Mouse (Mus musculus): ENCODE data around the gene Meis1. TPM values are rescaled to one million over a fixed set of nuclear protein-coding genes. Genes with fewer than 3 reads are reported as not detected.

Gene Meis1
- polyA plus RNA-seq, 1 experiment from 2014 or later: 36.1 TPM

- Histone ChIP-seq H3K27ac (no peak overlapping the region), H3K4me3 (no peak overlapping the region), H3K4me1 (peaks cover 26% of the 10 kb centered on the region), H3K27me3 (ENCODE audit: poor library complexity, severe bottlenecking) (peaks cover 54% of the 10 kb centered on the region), H3K36me3 (replicated peaks) (peaks cover 10% of the 10 kb centered on the region), H3K9me3 (peaks cover 3% of the 10 kb centered on the region; the same call in 1 of the 2 replicates)
- DNase-seq (ENCODE audit: extremely low spot score, low spot score): no peak
- WGBS: 90% methylated on average over 5 of the region's 5 CpGs
Observed at GRCm38 (mm10) chr11:18923274-18923673, 95.5 kb downstream of the Meis1 start.

GRCm38 (mm10) chr11:18920651-18921050 is 98.1 kb downstream of the Meis1 start:
- H3K27ac ChIP-seq: no peak overlapping the region
- H3K36me3 ChIP-seq (replicated peaks): peaks cover 10% of the 10 kb centered on the region
- no peak overlapping the region for H3K4me3 ChIP-seq
- H3K9me3 ChIP-seq: peaks cover 3% of the 10 kb centered on the region; the same call in 1 of the 2 replicates
- DNase-seq (ENCODE audit: extremely low spot score, low spot score): no peak
- WGBS: 91% methylated on average over 3 of the region's 3 CpGs
- H3K4me1 ChIP-seq: peaks cover 42% of the 10 kb centered on the region
- peaks cover 73% of the 10 kb centered on the region for H3K27me3 ChIP-seq (ENCODE audit: poor library complexity, severe bottlenecking)

GRCm38 (mm10) chr11:18919162-18919762 is 99.5 kb downstream of the Meis1 start:
- peaks cover 44% of the 10 kb centered on the region for H3K4me1 ChIP-seq
- peaks cover 79% of the 10 kb centered on the region for H3K27me3 ChIP-seq (ENCODE audit: poor library complexity, severe bottlenecking)
- peaks cover 3% of the 10 kb centered on the region; the same call in 1 of the 2 replicates for H3K9me3 ChIP-seq
- no peak for DNase-seq (ENCODE audit: extremely low spot score, low spot score)
- H3K36me3 ChIP-seq (replicated peaks): peaks cover 10% of the 10 kb centered on the region
- 76% methylated on average over 3 of the region's 3 CpGs for WGBS
- H3K27ac ChIP-seq: no peak overlapping the region
- H3K4me3 ChIP-seq: no peak overlapping the region

- Histone ChIP-seq H3K27me3 (ENCODE audit: poor library complexity, severe bottlenecking) (peaks cover 89% of the 10 kb centered on the region), H3K27ac (no peak overlapping the region), H3K4me3 (no peak overlapping the region), H3K9me3 (peaks cover 3% of the 10 kb centered on the region; the same call in 1 of the 2 replicates), H3K4me1 (peaks cover 54% of the 10 kb centered on the region), H3K36me3 (replicated peaks) (peaks cover 10% of the 10 kb centered on the region)
- WGBS: 61% methylated on average over 5 of the region's 5 CpGs
- DNase-seq (ENCODE audit: extremely low spot score, low spot score): no peak
Observed at GRCm38 (mm10) chr11:18917887-18918286, 100.9 kb downstream of the Meis1 start.

GRCm38 (mm10) chr11:18913251-18913650 is 105.5 kb downstream of the Meis1 start:
- Histone ChIP-seq H3K4me3 (no peak overlapping the region), H3K36me3 (replicated peaks) (no peaks in the 10 kb centered on the region), H3K9me3 (no peaks in the 10 kb centered on the region), H3K4me1 (peaks cover 53% of the 10 kb centered on the region), H3K27me3 (ENCODE audit: poor library complexity, severe bottlenecking) (peaks cover 81% of the 10 kb centered on the region), H3K27ac (no peak overlapping the region)
- 87% methylated on average over 1 of the region's 1 CpGs for WGBS
- DNase-seq (ENCODE audit: extremely low spot score, low spot score): no peak

- DNase-seq (ENCODE audit: extremely low spot score, low spot score): no peak
- Histone ChIP-seq H3K27me3 (ENCODE audit: poor library complexity, severe bottlenecking) (peaks cover 73% of the 10 kb centered on the region), H3K4me3 (no peak overlapping the region), H3K4me1 (peaks cover 45% of the 10 kb centered on the region), H3K9me3 (no peaks in the 10 kb centered on the region), H3K36me3 (replicated peaks) (no peaks in the 10 kb centered on the region), H3K27ac (no peak overlapping the region)
- WGBS: 89% methylated on average over 6 of the region's 6 CpGs
Observed at GRCm38 (mm10) chr11:18912311-18913019, 106.3 kb downstream of the Meis1 start.

GRCm38 (mm10) chr11:18906866-18907265 is 111.9 kb downstream of the Meis1 start:
- H3K27ac ChIP-seq: no peak overlapping the region
- DNase-seq (ENCODE audit: extremely low spot score, low spot score): no peak
- peaks cover 10% of the 10 kb centered on the region; the same call in 1 of the 2 replicates for H3K4me1 ChIP-seq
- no peak overlapping the region for H3K4me3 ChIP-seq
- peaks cover 24% of the 10 kb centered on the region for H3K27me3 ChIP-seq (ENCODE audit: poor library complexity, severe bottlenecking)
- WGBS: 81% methylated on average over 3 of the region's 3 CpGs
- H3K36me3 ChIP-seq (replicated peaks): no peaks in the 10 kb centered on the region
- no peaks in the 10 kb centered on the region for H3K9me3 ChIP-seq

GRCm38 (mm10) chr11:18905431-18905830 is 113.4 kb downstream of the Meis1 start:
- Histone ChIP-seq H3K9me3 (no peaks in the 10 kb centered on the region), H3K27me3 (ENCODE audit: poor library complexity, severe bottlenecking) (peaks cover 10% of the 10 kb centered on the region; the same call in 1 of the 2 replicates), H3K4me1 (peaks cover 7% of the 10 kb centered on the region), H3K27ac (no peak overlapping the region), H3K4me3 (no peak overlapping the region), H3K36me3 (replicated peaks) (no peaks in the 10 kb centered on the region)
- 79% methylated on average over 1 of the region's 1 CpGs for WGBS
- no peak for DNase-seq (ENCODE audit: extremely low spot score, low spot score)

GRCm38 (mm10) chr11:18904880-18905279 is 113.9 kb downstream of the Meis1 start:
- no peak overlapping the region for H3K27ac ChIP-seq
- DNase-seq (ENCODE audit: extremely low spot score, low spot score): no peak
- H3K4me1 ChIP-seq: peaks cover 8% of the 10 kb centered on the region
- H3K9me3 ChIP-seq: no peaks in the 10 kb centered on the region
- 89% methylated on average over 1 of the region's 1 CpGs for WGBS
- H3K36me3 ChIP-seq (replicated peaks): no peaks in the 10 kb centered on the region
- H3K27me3 ChIP-seq (ENCODE audit: poor library complexity, severe bottlenecking): peaks cover 7% of the 10 kb centered on the region; the same call in 1 of the 2 replicates
- H3K4me3 ChIP-seq: no peak overlapping the region

GRCm38 (mm10) chr11:18904285-18904684 is 114.5 kb downstream of the Meis1 start:
- Histone ChIP-seq H3K4me1 (peaks cover 8% of the 10 kb centered on the region), H3K4me3 (no peak overlapping the region), H3K27ac (no peak overlapping the region), H3K27me3 (ENCODE audit: poor library complexity, severe bottlenecking) (peaks cover 6% of the 10 kb centered on the region; the same call in 1 of the 2 replicates), H3K36me3 (replicated peaks) (no peaks in the 10 kb centered on the region), H3K9me3 (no peaks in the 10 kb centered on the region)
- WGBS: 92% methylated on average over 5 of the region's 5 CpGs
- DNase-seq (ENCODE audit: extremely low spot score, low spot score): no peak

- no peak overlapping the region for H3K27ac ChIP-seq
- WGBS: 65% methylated on average over 2 of the region's 2 CpGs
- no peak for DNase-seq (ENCODE audit: extremely low spot score, low spot score)
Observed at GRCm38 (mm10) chr11:18900489-18900888, 118.3 kb downstream of the Meis1 start.

GRCm38 (mm10) chr11:18898862-18899261 is 119.9 kb downstream of the Meis1 start:
- no peaks in the 10 kb centered on the region for H3K36me3 ChIP-seq (replicated peaks)
- 77% methylated on average over 4 of the region's 4 CpGs for WGBS
- H3K9me3 ChIP-seq: no peaks in the 10 kb centered on the region
- DNase-seq (ENCODE audit: extremely low spot score, low spot score): no peak
- H3K27me3 ChIP-seq (ENCODE audit: poor library complexity, severe bottlenecking): peaks cover 6% of the 10 kb centered on the region; the same call in 1 of the 2 replicates
- H3K27ac ChIP-seq: no peak overlapping the region
- no peak overlapping the region for H3K4me3 ChIP-seq
- H3K4me1 ChIP-seq: peaks cover 11% of the 10 kb centered on the region

More at GRCm38 (mm10) chr11:18900489-18900888, 118.3 kb downstream of the Meis1 start:
- Histone ChIP-seq H3K9me3 (no peaks in the 10 kb centered on the region), H3K4me1 (peaks cover 11% of the 10 kb centered on the region), H3K27me3 (ENCODE audit: poor library complexity, severe bottlenecking) (peaks cover 6% of the 10 kb centered on the region; the same call in 1 of the 2 replicates), H3K36me3 (replicated peaks) (no peaks in the 10 kb centered on the region), H3K4me3 (no peak overlapping the region)

All from forebrain, embryonic 10.5 days (tissue).